Mouse (Mus musculus) neutrophil, adult 5-6 weeks (primary cell): ENCODE results near the gene Cd59a. TPM values are rescaled to one million over a fixed set of nuclear protein-coding genes. Genes with fewer than 3 reads are reported as not detected.
"Not testable (repeated sequence)": the region's sequence is repeated elsewhere in the genome, so short reads cannot be mapped to it uniquely, and the experiment has no call there.

ENCODE experiments used
- ATAC-seq: fragments of 151-379, 151-347 bp; 2 replicates; pipeline ENCODE4 v1.8.0; 2017; ENCODE audit warnings: mild to moderate bottlenecking, moderate TSS enrichment; ENCODE audit not compliant: insufficient number of reproducible peaks, poor library complexity, low FRiP score, severe bottlenecking; ENCODE audit errors: extremely low read depth
- total RNA-seq: library from RNA; stranded (forward); fragments of 200-1000 nt; gene quantifications from 2 replicates; pipeline ENCODE4 v1.2.3, GENCODE M21; 2017

The Cd59a gene
- total RNA-seq, result 0.58 and 1.6 TPM in 2 replicates

GRCm38 (mm10) chr2:104095741-104096213, at the start of gene Cd59a:
Gene Cd59a (plus strand): TSS chr2:104095801.
- no peak for ATAC-seq

GRCm38 (mm10) chr2:104058381-104058780, 37.2 kb upstream of the Cd59a start:
- ATAC-seq, result no peak

GRCm38 (mm10) chr2:104058954-104059353, 36.6 kb upstream of the Cd59a start:
- ATAC-seq, result no peak

GRCm38 (mm10) chr2:104059786-104060185, 35.8 kb upstream of the Cd59a start:
- no peak for ATAC-seq

GRCm38 (mm10) chr2:104060996-104061395, 34.6 kb upstream of the Cd59a start:
- ATAC-seq, result no peak

- ATAC-seq, result no peak
Observed at GRCm38 (mm10) chr2:104062665-104063064, 32.9 kb upstream of the Cd59a start.

- ATAC-seq, result no peak
Observed at GRCm38 (mm10) chr2:104064152-104064551, 31.4 kb upstream of the Cd59a start.

GRCm38 (mm10) chr2:104065526-104065925, 30.1 kb upstream of the Cd59a start, which contains the start of gene Gm10912:
Gene Gm10912 (plus strand): TSS chr2:104065826.
- not testable (repeated sequence) for ATAC-seq

GRCm38 (mm10) chr2:104068450-104068849, 27.2 kb upstream of the Cd59a start, which contains the start of gene Gm10799:
Gene Gm10799 (minus strand): TSS chr2:104068550.
- ATAC-seq, result not testable (repeated sequence)

- no peak for ATAC-seq
Observed at GRCm38 (mm10) chr2:104069704-104070185, 25.9 kb upstream of the Cd59a start, which contains the start of gene Cd59b. Gene Cd59b (plus strand): TSS chr2:104069849.

- ATAC-seq, result not testable (repeated sequence)
Observed at GRCm38 (mm10) chr2:104078285-104078684, 17.3 kb upstream of the Cd59a start.

GRCm38 (mm10) chr2:104081436-104082050, 14.1 kb upstream of the Cd59a start:
- ATAC-seq, result not testable (repeated sequence)

GRCm38 (mm10) chr2:104082474-104082873, 13.1 kb upstream of the Cd59a start:
- no peak for ATAC-seq

GRCm38 (mm10) chr2:104084027-104084426, 11.6 kb upstream of the Cd59a start:
- ATAC-seq, result not testable (repeated sequence)

GRCm38 (mm10) chr2:104087562-104087961, 8.0 kb upstream of the Cd59a start:
- not testable (repeated sequence) for ATAC-seq

GRCm38 (mm10) chr2:104093305-104093704, 2.3 kb upstream of the Cd59a start:
- no peak for ATAC-seq

GRCm38 (mm10) chr2:104096256-104096655, 655 bp downstream of the Cd59a start:
- ATAC-seq, result no peak

GRCm38 (mm10) chr2:104096796-104097195, 1.2 kb downstream of the Cd59a start:
- ATAC-seq, result not testable (repeated sequence)

GRCm38 (mm10) chr2:104097396-104097795, 1.8 kb downstream of the Cd59a start:
- ATAC-seq, result not testable (repeated sequence)

GRCm38 (mm10) chr2:104098529-104099230, 3.1 kb downstream of the Cd59a start:
- ATAC-seq, result no peak
